Mouse (Mus musculus) heart, embryonic 12.5 days (tissue): ENCODE results near the gene Mettl24. TPM values are rescaled to one million over a fixed set of nuclear protein-coding genes. Genes with fewer than 3 reads are reported as not detected.

Experiments
- ATAC-seq: fragments of 200-750 bp; cut with Nextera tagmentation; 2 replicates; pipeline ENCODE4 v1.8.0; 2017; ENCODE audit warnings: moderate TSS enrichment, moderate library complexity; ENCODE audit not compliant: insufficient number of reproducible peaks, low FRiP score
- H3K27ac ChIP-seq: fragments of 300-500 bp; sonication (generic); 2 replicates; pipeline ENCODE4 v1.5.1; 2016; ENCODE audit warnings: mild to moderate bottlenecking, moderate library complexity; ENCODE audit not compliant: poor library complexity, severe bottlenecking
- H3K27me3 ChIP-seq: fragments of 300-500 bp; sonication (generic); replicated peaks from 2 replicates; pipeline ENCODE4 v1.6.1; 2016; ENCODE audit warnings: mild to moderate bottlenecking, moderate library complexity
- H3K36me3 ChIP-seq: fragments of 300-500 bp; sonication (generic); 2 replicates; pipeline ENCODE4 v1.6.1; 2016; ENCODE audit warnings: mild to moderate bottlenecking, moderate library complexity
- H3K4me1 ChIP-seq: fragments of 300-500 bp; sonication (generic); replicated peaks from 2 replicates; pipeline ENCODE4 v1.6.1; 2016; ENCODE audit warnings: mild to moderate bottlenecking
- H3K4me2 ChIP-seq: fragments of 300-500 bp; sonication (generic); 2 replicates; pipeline ENCODE4 v1.6.1; 2016; ENCODE audit warnings: mild to moderate bottlenecking, moderate library complexity
- H3K4me3 ChIP-seq: fragments of 300-500 bp; sonication (generic); 2 replicates; pipeline ENCODE4 v1.5.1; 2016; ENCODE audit warnings: mild to moderate bottlenecking
- H3K9ac ChIP-seq: fragments of 300-500 bp; sonication (generic); 2 replicates; pipeline ENCODE4 v1.6.1; 2016; ENCODE audit warnings: mild to moderate bottlenecking, moderate library complexity
- H3K9me3 ChIP-seq: fragments of 300-500 bp; sonication (generic); replicated peaks from 2 replicates; pipeline ENCODE4 v1.6.1; 2016; ENCODE audit warnings: mild to moderate bottlenecking, moderate library complexity
- WGBS: fragments of 180-500 bp; shearing (Covaris S2); methylation state at CpG from one replicate; pipeline ENCODE4 v1.1.7; 2016; 5-methylcytosine and 5-hydroxymethylcytosine counted together
- polyA plus RNA-seq: library from polyadenylated mRNA; unstranded; fragments of >200 nt; fragmentation: Nextera tagmentation; extraction: Ambion mirVana; gene quantifications from 2 replicates; pipeline ENCODE4 v1.2.1, GENCODE M21; 2016

The Mettl24 gene
- polyA plus RNA-seq, 1 experiment from 2014 or later = 2.5 TPM

GRCm38 (mm10) chr10:40716296-40716695 is 33.2 kb downstream of the Mettl24 start:
- no peaks in the 10 kb centered on the region for H3K36me3 ChIP-seq
- no peak for ATAC-seq
- H3K4me1 ChIP-seq = peaks cover 9% of the 10 kb centered on the region
- H3K9me3 ChIP-seq = no peaks in the 10 kb centered on the region
- no peaks in the 10 kb centered on the region for H3K27me3 ChIP-seq
- no peak overlapping the region for H3K4me3 ChIP-seq
- no peak overlapping the region for H3K4me2 ChIP-seq
- H3K9ac ChIP-seq = no peak overlapping the region
- H3K27ac ChIP-seq = peak overlapping the region; percentile 25
- 52% methylated on average over 8 of the region's 8 CpGs for WGBS

DNA sequence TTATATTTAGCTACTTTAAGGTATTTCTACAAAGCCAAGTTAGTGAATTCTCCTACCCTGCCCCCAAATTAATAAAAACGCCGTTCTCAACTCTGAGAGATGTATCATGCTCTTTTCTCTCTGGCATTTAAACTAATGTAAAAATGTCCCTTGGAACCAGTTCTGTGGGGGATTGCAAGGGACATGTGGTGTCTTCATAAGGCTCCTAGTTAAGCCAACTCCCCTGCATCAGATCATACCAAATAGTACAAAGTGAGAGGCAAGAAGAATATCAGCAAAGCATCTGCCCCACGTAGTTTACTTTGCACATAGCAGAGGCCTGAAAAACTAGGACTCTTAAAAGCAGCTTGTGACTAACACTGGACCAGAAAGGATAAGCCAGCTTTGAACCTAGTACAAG is 33.6 kb downstream of the Mettl24 start:
- Histone ChIP-seq H3K27me3 (no peaks in the 10 kb centered on the region), H3K4me1 (peaks cover 9% of the 10 kb centered on the region), H3K9me3 (no peaks in the 10 kb centered on the region), H3K36me3 (no peaks in the 10 kb centered on the region), H3K4me3 (no peak overlapping the region), H3K9ac (no peak overlapping the region), H3K27ac (no peak overlapping the region), H3K4me2 (no peak overlapping the region)
- ATAC-seq = no peak
- WGBS = 83% methylated on average over 3 of the region's 3 CpGs

DNA sequence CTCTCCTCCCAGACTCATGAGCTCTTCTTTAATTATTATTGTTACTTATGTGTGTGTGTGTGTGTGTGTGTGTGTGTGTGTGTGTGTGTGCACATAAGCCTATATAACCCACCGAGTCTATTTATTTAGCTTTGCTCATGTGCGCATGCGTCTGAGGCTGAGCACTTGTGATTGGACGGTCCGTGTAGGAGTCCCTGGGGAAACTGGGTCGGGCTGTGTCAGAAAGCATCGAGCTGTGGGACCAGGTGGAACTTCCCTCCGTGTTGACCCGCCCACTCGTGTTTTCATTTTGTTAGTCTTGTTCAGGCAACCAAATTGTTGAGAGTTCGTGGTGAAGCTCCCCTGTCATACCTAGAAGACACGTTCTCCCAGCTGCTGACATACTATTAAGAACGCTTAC is 35.3 kb downstream of the Mettl24 start:
- Histone ChIP-seq H3K4me2 (no peak overlapping the region), H3K36me3 (no peaks in the 10 kb centered on the region), H3K4me3 (no peak overlapping the region), H3K9ac (no peak overlapping the region), H3K4me1 (peaks cover 9% of the 10 kb centered on the region), H3K27me3 (no peaks in the 10 kb centered on the region), H3K27ac (no peak overlapping the region), H3K9me3 (no peaks in the 10 kb centered on the region)
- WGBS = 91% methylated on average over 13 of the region's 13 CpGs
- no peak for ATAC-seq

GRCm38 (mm10) chr10:40719062-40719461 is 36.0 kb downstream of the Mettl24 start:
- Histone ChIP-seq H3K4me2 (no peak overlapping the region), H3K27ac (no peak overlapping the region), H3K36me3 (no peaks in the 10 kb centered on the region), H3K27me3 (no peaks in the 10 kb centered on the region), H3K4me1 (peaks cover 13% of the 10 kb centered on the region), H3K4me3 (no peak overlapping the region), H3K9ac (no peak overlapping the region), H3K9me3 (no peaks in the 10 kb centered on the region)
- 47% methylated on average over 6 of the region's 6 CpGs for WGBS
- no peak for ATAC-seq

DNA sequence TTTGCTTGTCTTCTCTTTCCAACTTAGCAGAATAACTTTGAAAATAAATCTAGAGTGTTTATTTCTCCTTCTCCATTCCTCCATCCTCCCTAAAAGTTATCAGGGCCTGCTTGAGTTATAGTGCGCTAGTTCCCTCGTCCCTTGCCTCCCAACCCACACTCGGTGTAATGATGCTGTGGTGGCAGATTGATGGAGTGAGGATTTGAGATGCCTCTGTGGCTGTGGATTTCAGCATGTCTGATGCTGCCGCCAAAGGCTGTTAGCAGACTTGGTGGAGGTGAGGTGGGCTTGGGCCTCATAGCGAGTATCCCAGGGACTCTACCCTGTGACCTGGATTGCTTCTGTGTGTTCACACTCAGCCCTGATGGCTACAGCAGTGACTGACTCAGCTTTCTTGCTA is 37.8 kb downstream of the Mettl24 start:
- ATAC-seq = no peak
- H3K4me3 ChIP-seq = no peak overlapping the region
- H3K36me3 ChIP-seq = no peaks in the 10 kb centered on the region
- no peak overlapping the region for H3K9ac ChIP-seq
- no peaks in the 10 kb centered on the region for H3K27me3 ChIP-seq
- 63% methylated on average over 5 of the region's 5 CpGs for WGBS
- H3K9me3 ChIP-seq = no peaks in the 10 kb centered on the region
- no peak overlapping the region for H3K4me2 ChIP-seq
- peaks cover 15% of the 10 kb centered on the region for H3K4me1 ChIP-seq
- no peak overlapping the region for H3K27ac ChIP-seq

DNA sequence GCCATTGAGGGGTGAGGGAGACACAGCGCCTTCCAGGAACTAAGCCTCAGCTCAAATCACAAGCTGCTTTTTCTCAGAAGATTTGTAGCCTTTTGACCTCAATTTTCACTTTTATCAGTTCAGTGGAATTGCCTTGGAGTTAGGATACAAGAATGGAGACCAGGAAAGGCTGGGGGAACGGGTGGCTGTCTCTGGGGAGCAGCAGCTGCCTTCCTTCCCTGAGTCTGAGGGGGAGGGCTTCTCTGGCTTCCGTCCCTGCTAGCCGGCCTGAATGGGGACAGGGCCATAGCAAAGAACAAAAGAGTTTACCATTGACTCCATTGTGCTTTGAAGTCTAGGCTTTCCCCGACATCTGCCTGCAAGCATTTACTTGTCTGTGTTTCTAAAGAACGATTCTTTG is 41.3 kb downstream of the Mettl24 start:
- 0 out of 2 replicates have a peak overlapping the region, but pooled peaks have one; percentile 14 for H3K9ac ChIP-seq
- 54% methylated on average over 6 of the region's 6 CpGs for WGBS
- H3K9me3 ChIP-seq = no peaks in the 10 kb centered on the region
- no peak overlapping the region for H3K4me2 ChIP-seq
- no peak for ATAC-seq
- H3K27me3 ChIP-seq = no peaks in the 10 kb centered on the region
- H3K36me3 ChIP-seq = no peaks in the 10 kb centered on the region
- peaks cover 13% of the 10 kb centered on the region for H3K4me1 ChIP-seq
- H3K4me3 ChIP-seq = no peak overlapping the region
- H3K27ac ChIP-seq = no peak overlapping the region

DNA sequence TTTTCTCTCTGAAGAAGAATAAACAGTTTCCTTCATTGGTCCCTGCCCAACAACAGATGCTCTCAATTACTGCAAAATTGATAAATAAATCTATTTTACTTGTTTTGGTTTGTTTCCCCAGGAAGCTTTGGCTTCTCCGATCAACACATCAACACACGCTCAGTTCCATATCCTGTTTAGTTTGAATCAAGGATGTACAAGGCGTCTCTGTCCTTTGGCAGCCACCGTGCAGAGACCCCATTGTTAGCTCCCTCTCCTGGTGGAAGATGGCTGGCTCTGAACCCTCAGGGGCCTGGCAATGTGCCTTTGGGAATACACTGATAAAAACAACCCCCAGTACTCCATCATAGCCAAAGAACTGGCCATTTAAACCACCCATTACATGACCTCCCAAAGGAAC is 42.0 kb downstream of the Mettl24 start:
- Histone ChIP-seq H3K4me2 (no peak overlapping the region), H3K9me3 (no peaks in the 10 kb centered on the region), H3K4me1 (peaks cover 13% of the 10 kb centered on the region), H3K27ac (no peak overlapping the region), H3K27me3 (no peaks in the 10 kb centered on the region), H3K36me3 (no peaks in the 10 kb centered on the region), H3K4me3 (no peak overlapping the region), H3K9ac (no peak overlapping the region)
- 52% methylated on average over 4 of the region's 4 CpGs for WGBS
- no peak for ATAC-seq

- Histone ChIP-seq H3K27me3 (no peaks in the 10 kb centered on the region), H3K4me3 (no peak overlapping the region), H3K9me3 (no peaks in the 10 kb centered on the region), H3K36me3 (no peaks in the 10 kb centered on the region), H3K9ac (no peak overlapping the region), H3K4me2 (no peak overlapping the region), H3K27ac (no peak overlapping the region), H3K4me1 (peaks cover 13% of the 10 kb centered on the region)
- 81% methylated on average over 4 of the region's 4 CpGs for WGBS
- no peak for ATAC-seq
These were observed 42.4 kb downstream of the Mettl24 start for GRCm38 (mm10) chr10:40725471-40725870.

- 60% methylated on average over 11 of the region's 11 CpGs for WGBS
- Histone ChIP-seq H3K36me3 (no peaks in the 10 kb centered on the region), H3K27me3 (no peaks in the 10 kb centered on the region), H3K4me1 (peaks cover 13% of the 10 kb centered on the region), H3K9ac (no peak overlapping the region), H3K27ac (no peak overlapping the region), H3K4me2 (no peak overlapping the region), H3K9me3 (no peaks in the 10 kb centered on the region), H3K4me3 (no peak overlapping the region)
- no peak for ATAC-seq
These were observed 43.3 kb downstream of the Mettl24 start for GRCm38 (mm10) chr10:40726288-40726902.

DNA sequence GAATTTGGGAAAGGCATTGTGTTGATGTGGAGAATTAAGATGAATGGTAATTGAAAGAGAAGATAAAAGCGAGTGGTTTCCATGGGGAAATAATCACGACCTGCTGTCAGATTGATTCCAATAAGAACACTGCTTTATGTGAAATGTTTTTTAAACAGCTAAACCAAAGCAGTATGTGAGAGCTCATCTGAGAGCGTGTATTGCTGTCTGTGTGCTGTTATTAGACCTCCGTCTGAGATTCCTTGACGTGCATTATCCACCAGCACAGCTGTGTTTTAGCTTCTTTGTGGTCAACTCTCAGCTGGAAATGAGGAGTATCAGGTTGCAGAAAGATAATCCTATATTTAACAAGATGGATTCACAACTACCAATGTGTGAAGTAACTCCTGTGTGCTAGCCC is 43.9 kb downstream of the Mettl24 start:
- H3K4me2 ChIP-seq = no peak overlapping the region
- peaks cover 13% of the 10 kb centered on the region for H3K4me1 ChIP-seq
- no peaks in the 10 kb centered on the region for H3K36me3 ChIP-seq
- no peak for ATAC-seq
- H3K9me3 ChIP-seq = no peaks in the 10 kb centered on the region
- H3K4me3 ChIP-seq = no peak overlapping the region
- no peak overlapping the region for H3K27ac ChIP-seq
- no peaks in the 10 kb centered on the region for H3K27me3 ChIP-seq
- no peak overlapping the region for H3K9ac ChIP-seq
- 54% methylated on average over 5 of the region's 5 CpGs for WGBS

DNA sequence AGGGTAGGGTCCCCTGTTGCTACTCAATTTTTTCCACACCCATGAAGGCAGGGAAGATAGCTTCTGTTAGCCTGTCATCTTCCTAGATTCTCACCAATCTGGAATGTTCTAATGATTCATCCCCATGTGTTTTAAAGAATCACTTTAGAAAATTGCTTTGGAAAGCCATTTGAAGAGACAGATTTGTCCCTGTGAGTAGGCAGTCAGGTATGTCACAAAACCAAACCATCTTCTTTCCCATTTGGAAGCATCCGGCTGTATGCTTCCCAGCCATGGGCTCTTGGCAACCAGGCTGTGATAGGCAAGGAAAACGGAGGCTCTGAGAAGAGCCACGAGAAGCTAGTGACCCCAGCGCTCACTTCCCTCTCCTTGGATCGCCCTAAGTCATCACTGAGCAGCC is 47.1 kb downstream of the Mettl24 start:
- no peaks in the 10 kb centered on the region for H3K9me3 ChIP-seq
- ATAC-seq = no peak
- no peaks in the 10 kb centered on the region for H3K27me3 ChIP-seq
- H3K36me3 ChIP-seq = no peaks in the 10 kb centered on the region
- H3K4me1 ChIP-seq = peaks cover 4% of the 10 kb centered on the region; the same call in 1 of the 2 replicates
- 80% methylated on average over 5 of the region's 5 CpGs for WGBS
- H3K27ac ChIP-seq = no peak overlapping the region
- H3K4me2 ChIP-seq = no peak overlapping the region
- H3K4me3 ChIP-seq = no peak overlapping the region
- H3K9ac ChIP-seq = no peak overlapping the region

GRCm38 (mm10) chr10:40733291-40733690 is 50.2 kb downstream of the Mettl24 start:
- ATAC-seq = no peak
- H3K4me2 ChIP-seq = no peak overlapping the region
- H3K27ac ChIP-seq = no peak overlapping the region
- no peak overlapping the region for H3K9ac ChIP-seq
- no peaks in the 10 kb centered on the region for H3K9me3 ChIP-seq
- no peaks in the 10 kb centered on the region for H3K36me3 ChIP-seq
- H3K4me1 ChIP-seq = peaks cover 24% of the 10 kb centered on the region
- 62% methylated on average over 3 of the region's 3 CpGs for WGBS
- H3K4me3 ChIP-seq = no peak overlapping the region
- H3K27me3 ChIP-seq = no peaks in the 10 kb centered on the region
